Mouse (Mus musculus) lung, postnatal 0 days (tissue): ENCODE measurements around the gene Rhoa. TPM values are rescaled to one million over a fixed set of nuclear protein-coding genes. Genes with fewer than 3 reads are reported as not detected.
A peak's percentile ranks its signal among the peaks of the same experiment; 100 is the strongest.
"Not testable (repeated sequence)": the region's sequence is repeated elsewhere in the genome, so short reads cannot be mapped to it uniquely, and the experiment has no call there.

Experiments
- ATAC-seq: fragments of 200-750 bp; cut with Nextera tagmentation; 2 replicates; pipeline ENCODE4 v1.8.0; 2017; ENCODE audit warnings: moderate library complexity
- DNase-seq: peaks from one replicate; pipeline ENCODE4 v3.0.0-alpha.2; 2016; ENCODE audit warnings: low spot score
- H3K27ac ChIP-seq: fragments of 300-500 bp; sonication (generic); 2 replicates; pipeline ENCODE4 v1.5.1; 2014; ENCODE audit warnings: antibody characterized with exemption, mild to moderate bottlenecking, low read length, mixed read lengths
- H3K27me3 ChIP-seq: fragments of 300-500 bp; sonication (generic); replicated peaks from 2 replicates; pipeline ENCODE4 v1.6.1; 2014; ENCODE audit warnings: low read length, mixed read lengths; ENCODE audit not compliant: insufficient read depth
- H3K36me3 ChIP-seq: fragments of 300-500 bp; sonication (generic); 2 replicates; pipeline ENCODE4 v1.6.1; 2014; ENCODE audit warnings: low read length, mixed read lengths; ENCODE audit not compliant: insufficient read depth
- H3K4me1 ChIP-seq: fragments of 300-500 bp; sonication (generic); 2 replicates; pipeline ENCODE4 v1.6.1; 2014; ENCODE audit warnings: antibody characterized with exemption, low read depth, low read length, mixed read lengths; ENCODE audit not compliant: insufficient read depth
- H3K4me2 ChIP-seq: fragments of 300-500 bp; sonication (generic); replicated peaks from 2 replicates; pipeline ENCODE4 v1.6.1; 2014; ENCODE audit warnings: low read depth, mild to moderate bottlenecking, low read length, moderate library complexity, mixed read lengths
- H3K4me3 ChIP-seq: fragments of 300-500 bp; sonication (generic); 2 replicates; pipeline ENCODE4 v1.5.1; 2014; ENCODE audit warnings: low read depth, low read length
- H3K9ac ChIP-seq: fragments of 300-500 bp; sonication (generic); replicated peaks from 2 replicates; pipeline ENCODE4 v1.6.1; 2014; ENCODE audit warnings: low read depth, mild to moderate bottlenecking
- H3K9me3 ChIP-seq: fragments of 300-500 bp; sonication (generic); 2 replicates; pipeline ENCODE4 v1.6.1; 2016; ENCODE audit warnings: low read length, mixed read lengths
- CTCF ChIP-seq: IDR thresholded peaks from 2 replicates; pipeline ENCODE4 v1.5.1; 2016; ENCODE audit warnings: antibody characterized with exemption, mild to moderate bottlenecking
- EP300 ChIP-seq: IDR thresholded peaks from 2 replicates; pipeline ENCODE4 v1.6.1; 2016; ENCODE audit warnings: antibody characterized with exemption, mild to moderate bottlenecking, control low read depth
- WGBS: fragments of 180-500 bp; shearing (Covaris S2); extraction: QIAGEN DNeasy Blood & Tissue Kit; methylation state at CpG from one replicate; pipeline ENCODE4 v1.1.7; 2014; 5-methylcytosine and 5-hydroxymethylcytosine counted together
- polyA plus RNA-seq: library from polyadenylated mRNA; unstranded; fragments of >200 nt; fragmentation: Nextera tagmentation; extraction: Ambion mirVana; gene quantifications from 2 replicates; pipeline ENCODE4 v1.2.1, GENCODE M21; 2015

Gene Rhoa
- polyA plus RNA-seq, 1 experiment from 2014 or later = 582 TPM

DNA sequence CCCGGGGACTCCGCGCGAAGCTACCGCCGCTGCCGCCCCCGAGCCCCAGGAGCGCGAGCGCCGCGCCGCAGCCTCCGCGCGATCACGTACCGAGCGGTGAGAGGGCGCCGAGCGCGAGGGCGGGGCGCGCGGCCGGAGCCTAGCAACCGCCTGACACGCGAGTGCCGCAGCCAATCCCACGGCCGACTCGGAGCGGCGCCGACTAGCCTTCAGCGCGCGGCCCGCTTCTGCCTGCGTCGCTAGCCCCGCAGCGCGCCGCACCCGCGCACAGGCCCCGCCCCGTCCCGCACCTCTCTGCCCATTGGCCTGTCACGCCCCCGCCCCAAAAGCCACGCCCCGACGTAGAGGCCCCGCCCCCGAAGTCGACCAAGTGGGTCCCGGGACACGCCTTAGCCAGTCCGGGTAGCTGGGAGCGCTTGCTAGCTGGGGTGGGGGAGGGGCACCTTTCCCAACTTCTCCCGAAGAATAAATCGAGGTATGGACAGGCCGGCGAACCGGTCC lies 42.2 kb upstream of the Rhoa start, which contains the start of gene Dag1:
Gene Dag1, minus strand, starts transcription at position 269 of the 501 bp plus-strand sequence.
- ATAC-seq (peak; percentile 95), DNase-seq (peak; percentile 97)
- under 1% methylated on average over 41 of the region's 71 CpGs for WGBS
- Histone ChIP-seq H3K9me3 (no peaks in the 10 kb centered on the region), H3K27ac (peak within 1 kb of the TSS; percentile 93), H3K9ac (peak within 1 kb of the TSS; percentile 83), H3K27me3 (no peaks in the 10 kb centered on the region), H3K4me3 (peak within 1 kb of the TSS; percentile 94), H3K36me3 (no peaks in the 10 kb centered on the region), H3K4me2 (peak within 1 kb of the TSS; percentile 64), H3K4me1 (peaks cover 10% of the 10 kb centered on the region; the same call in 1 of the 2 replicates)
- TF ChIP-seq EP300 (no peak), CTCF (no peak)

DNA sequence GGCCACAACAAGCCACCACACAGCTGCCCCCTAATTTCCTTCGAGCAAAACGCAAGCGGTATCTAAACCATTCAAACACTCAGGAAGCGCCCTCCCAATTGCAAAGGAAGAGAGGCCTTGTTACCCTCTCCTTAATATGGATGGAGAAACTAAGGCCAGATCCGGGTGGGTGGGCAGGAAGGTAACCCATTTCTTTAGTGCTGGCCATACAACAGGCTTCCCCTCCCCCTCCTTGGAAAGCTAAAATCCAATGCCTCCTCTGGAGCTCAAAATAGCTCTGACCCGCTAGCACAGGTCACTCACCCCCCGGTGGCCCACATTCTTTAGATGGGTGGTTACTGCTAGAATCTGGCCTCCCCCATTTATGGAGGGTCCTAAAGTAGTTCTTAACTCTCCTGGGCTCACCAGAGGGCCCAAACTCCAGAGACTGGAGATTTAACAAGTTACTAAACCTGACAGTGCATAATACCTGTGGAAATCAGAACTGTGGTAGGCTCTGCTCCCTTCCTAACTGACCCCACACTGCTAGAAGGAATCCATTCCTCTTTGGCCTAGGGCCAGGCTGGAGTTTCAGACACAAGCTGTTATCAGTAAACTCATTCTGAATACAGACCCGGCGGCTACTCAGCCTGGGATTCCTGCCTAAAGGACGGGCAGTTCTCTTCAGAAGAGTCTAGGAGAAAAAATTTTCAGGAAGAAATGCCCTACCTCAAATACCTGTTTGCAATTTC lies 41.6 kb upstream of the Rhoa start:
- H3K9ac ChIP-seq = peak overlapping the region; percentile 44
- DNase-seq (peak; percentile 70), ATAC-seq (peak; percentile 26)
- peaks cover 10% of the 10 kb centered on the region; the same call in 1 of the 2 replicates for H3K4me1 ChIP-seq
- H3K4me2 ChIP-seq = peak overlapping the region; percentile 64
- no peaks in the 10 kb centered on the region for H3K9me3 ChIP-seq
- H3K27ac ChIP-seq = peak overlapping the region; percentile 93
- H3K4me3 ChIP-seq = peak overlapping the region; percentile 94
- H3K27me3 ChIP-seq = no peaks in the 10 kb centered on the region
- WGBS = 8% methylated on average over 10 of the region's 10 CpGs
- no peaks in the 10 kb centered on the region for H3K36me3 ChIP-seq
- TF ChIP-seq CTCF (no peak), EP300 (peak; percentile 77)

DNA sequence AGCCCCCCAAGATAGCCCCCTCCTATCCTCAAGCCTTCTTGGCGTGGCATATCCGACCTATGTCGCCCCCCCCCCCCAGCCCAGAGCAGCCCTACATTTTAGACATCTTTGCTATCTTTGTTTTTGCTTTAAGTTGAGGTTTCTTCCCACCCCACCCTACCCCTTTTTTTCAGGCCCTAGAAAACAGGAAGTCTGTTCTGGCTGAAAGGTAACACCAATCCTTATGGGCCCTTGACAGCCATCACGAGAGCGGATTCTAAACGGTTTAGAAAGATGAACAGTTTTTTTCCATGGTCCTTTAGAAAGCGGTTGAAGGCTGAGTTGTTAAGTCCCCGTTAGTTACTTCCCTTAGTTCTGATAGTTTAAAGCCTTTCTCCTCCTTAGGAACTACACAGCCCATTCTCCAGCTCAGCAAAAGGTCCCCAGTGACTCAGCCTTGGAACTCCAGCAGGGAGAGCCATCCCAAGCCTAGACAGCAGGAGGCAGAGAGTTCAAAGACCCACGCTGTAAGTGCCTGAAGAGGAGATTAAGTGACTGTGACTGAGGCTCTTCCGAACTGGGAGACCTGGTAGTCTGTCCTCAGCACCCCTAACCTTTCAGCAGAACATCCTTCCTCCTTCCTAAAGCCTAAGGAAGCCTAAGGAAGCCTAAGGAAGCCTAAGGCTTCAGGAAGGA lies 39.5 kb upstream of the Rhoa start:
- peak overlapping the region; percentile 32 for H3K27ac ChIP-seq
- H3K9me3 ChIP-seq = no peaks in the 10 kb centered on the region
- no peaks in the 10 kb centered on the region for H3K36me3 ChIP-seq
- TF ChIP-seq EP300 (no peak), CTCF (no peak)
- ATAC-seq (no peak), DNase-seq (no peak)
- H3K4me2 ChIP-seq = no peak overlapping the region
- no peak overlapping the region for H3K4me3 ChIP-seq
- H3K27me3 ChIP-seq = no peaks in the 10 kb centered on the region
- peaks cover 10% of the 10 kb centered on the region; the same call in 1 of the 2 replicates for H3K4me1 ChIP-seq
- H3K9ac ChIP-seq = no peak overlapping the region
- WGBS = 50% methylated on average over 10 of the region's 10 CpGs

DNA sequence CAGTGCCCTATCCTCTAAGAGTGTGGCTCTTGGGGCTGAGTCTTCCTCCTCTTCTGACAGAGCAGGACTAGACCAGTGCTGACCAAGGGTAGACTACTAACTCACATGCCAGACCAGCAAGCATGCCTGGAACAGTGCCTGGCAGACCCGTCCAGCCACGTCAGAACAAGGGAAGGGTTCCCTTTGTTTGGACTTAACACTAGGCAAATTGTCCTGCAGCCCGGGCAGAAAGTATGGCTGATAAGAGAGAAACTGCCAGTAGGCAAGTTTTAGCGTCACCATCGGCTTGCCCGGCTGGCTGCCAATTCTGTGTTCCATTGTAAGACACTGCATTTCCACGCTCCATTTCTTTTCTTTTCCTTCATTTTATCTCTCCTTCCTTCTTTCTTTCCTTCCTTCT lies 38.2 kb upstream of the Rhoa start:
- TF ChIP-seq CTCF = no peak
- no peak for TF ChIP-seq EP300
- WGBS = 46% methylated on average over 7 of the region's 7 CpGs
- Histone ChIP-seq H3K27ac (peak overlapping the region; percentile 43; the same call in 1 of the 2 replicates), H3K27me3 (no peaks in the 10 kb centered on the region), H3K4me1 (peaks cover 14% of the 10 kb centered on the region; the same call in 1 of the 2 replicates), H3K4me3 (no peak overlapping the region), H3K36me3 (no peaks in the 10 kb centered on the region), H3K4me2 (no peak overlapping the region), H3K9ac (no peak overlapping the region), H3K9me3 (no peaks in the 10 kb centered on the region)
- ATAC-seq = no peak
- peak; percentile 30 for DNase-seq

DNA sequence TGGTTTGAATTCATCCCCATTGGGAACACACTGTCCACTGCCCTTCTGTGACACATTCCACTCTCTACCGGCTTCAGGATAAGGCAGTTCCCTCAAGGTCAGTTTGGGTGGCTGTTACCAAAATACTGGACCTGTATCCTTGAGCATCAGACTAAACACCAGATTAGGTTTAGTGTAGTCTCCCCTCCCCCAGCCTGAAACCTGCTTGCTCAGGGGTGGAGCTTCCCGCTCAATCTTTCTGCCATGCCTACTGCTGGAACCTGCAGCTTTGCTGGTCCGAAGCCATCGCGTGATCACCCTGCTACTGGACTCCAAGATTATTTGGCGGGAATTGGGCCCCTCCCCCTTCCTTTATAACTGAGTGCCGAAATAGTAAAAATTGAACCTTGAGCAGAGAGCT lies 37.2 kb upstream of the Rhoa start:
- WGBS = 69% methylated on average over 6 of the region's 7 CpGs
- H3K36me3 ChIP-seq, ATAC-seq, H3K4me3 ChIP-seq, H3K27ac ChIP-seq, H3K9ac ChIP-seq, H3K27me3 ChIP-seq, H3K9me3 ChIP-seq, DNase-seq, H3K4me2 ChIP-seq: not testable (repeated sequence)
- peaks cover 14% of the 10 kb centered on the region; the same call in 1 of the 2 replicates for H3K4me1 ChIP-seq

DNA sequence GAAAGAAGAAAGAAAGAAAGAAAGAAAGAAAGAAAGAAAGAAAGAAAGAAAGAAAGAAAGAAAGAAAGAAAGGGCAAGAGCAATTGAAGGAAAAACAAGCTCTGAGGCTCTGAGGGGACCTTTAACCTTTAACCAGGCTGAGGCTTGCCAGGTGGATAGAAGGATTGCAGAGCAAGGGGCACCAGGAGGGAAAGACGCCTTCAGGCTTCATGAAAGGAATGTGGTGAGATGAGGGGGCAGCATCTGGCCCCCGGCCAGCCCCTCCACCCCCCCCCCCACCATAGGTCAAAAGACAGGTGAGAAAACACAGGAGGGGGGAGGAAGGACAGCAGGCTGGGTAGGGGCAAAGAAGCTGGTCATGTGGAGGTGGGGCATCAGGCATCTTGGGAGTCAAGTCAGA lies 34.0 kb upstream of the Rhoa start:
- Histone ChIP-seq H3K4me2 (no peak overlapping the region), H3K27ac (0 out of 2 replicates have a peak overlapping the region, but pooled peaks have one; percentile 20), H3K9ac (no peak overlapping the region), H3K4me1 (0 out of 2 replicates have a peak, but pooled peaks cover 9% of the 10 kb centered on the region), H3K4me3 (no peak overlapping the region), H3K9me3 (no peaks in the 10 kb centered on the region), H3K27me3 (no peaks in the 10 kb centered on the region), H3K36me3 (no peaks in the 10 kb centered on the region)
- no peak for ATAC-seq
- TF ChIP-seq CTCF (no peak), EP300 (no peak)
- DNase-seq = no peak
- WGBS = 16% methylated on average over 2 of the region's 2 CpGs
